Mouse (Mus musculus): ENCODE data around the gene Cacna1b. TPM values are rescaled to one million over a fixed set of nuclear protein-coding genes. Genes with fewer than 3 reads are reported as not detected.

Cacna1b gene
- polyA plus RNA-seq, 1 experiment, result 3.8 TPM

DNA sequence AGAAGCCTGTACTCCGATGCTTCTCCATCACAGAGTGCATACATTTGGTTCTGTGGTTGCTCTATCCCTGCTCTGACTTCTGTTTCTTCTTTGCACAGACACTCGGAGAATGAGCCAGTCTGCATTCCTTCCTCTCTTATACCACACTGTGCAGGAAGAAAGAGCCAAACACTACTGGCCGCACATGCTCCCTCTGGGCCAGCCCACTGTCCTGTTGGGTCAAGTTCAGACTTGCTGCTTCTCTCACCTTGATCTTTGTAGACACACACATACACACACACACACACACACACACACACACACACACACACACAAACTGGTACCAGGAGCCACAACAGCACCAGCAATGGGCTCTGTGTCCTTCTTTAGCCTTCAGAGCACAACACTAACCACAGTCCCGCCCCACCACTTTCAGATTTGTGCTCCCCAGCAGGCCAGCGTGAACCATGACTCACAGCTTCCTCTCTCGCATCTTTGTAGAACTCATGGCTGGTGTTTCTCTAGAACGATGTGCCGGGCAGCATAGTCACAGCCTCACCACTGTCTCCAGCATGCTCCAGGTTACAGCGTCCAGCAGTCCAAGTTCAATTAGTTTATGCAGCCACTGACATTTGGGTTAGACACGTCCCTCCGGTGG lies 13.1 kb upstream of the Cacna1b start:
- no peak for DNase-seq
- Histone ChIP-seq H3K4me1 (ENCODE audit: control insufficient read depth, insufficient read depth, low read length) (no peaks in the 10 kb centered on the region), H3K4me3 (replicated peaks; ENCODE audit: extremely low read depth, low read depth, low read length) (no peak overlapping the region)
- 56% methylated on average over 11 of the region's 11 CpGs for WGBS
- no peak for TF ChIP-seq CTCF (IDR thresholded peaks at IDR 0.05; ENCODE audit: insufficient read depth, low read length)
- no peak for TF ChIP-seq POLR2A (IDR thresholded peaks at IDR 0.05; ENCODE audit: borderline replicate concordance, extremely low read depth, low read depth, low read length)

DNA sequence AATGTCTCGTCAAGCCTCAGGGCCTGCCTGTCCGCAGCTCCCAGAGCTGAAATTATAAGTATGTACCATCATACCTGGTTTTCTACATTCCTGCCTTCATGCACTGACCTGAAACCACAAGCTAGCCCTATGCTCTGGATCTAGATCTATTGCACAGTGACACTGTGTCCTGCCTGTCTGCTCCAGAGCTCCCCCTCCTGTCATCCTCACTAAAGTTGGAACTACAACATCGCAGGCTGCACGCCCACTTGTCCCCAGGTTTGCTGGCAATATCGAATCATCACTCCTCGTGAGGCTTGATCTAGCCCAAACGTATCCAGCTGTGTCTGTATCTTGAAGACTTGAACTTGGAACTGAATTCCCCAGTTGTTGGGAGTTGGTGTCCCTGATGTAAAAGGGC lies 11.9 kb upstream of the Cacna1b start:
- TF ChIP-seq POLR2A (IDR thresholded peaks at IDR 0.05; ENCODE audit: borderline replicate concordance, extremely low read depth, low read depth, low read length) (no peak), CTCF (IDR thresholded peaks at IDR 0.05; ENCODE audit: insufficient read depth, low read length) (no peak)
- Histone ChIP-seq H3K4me1 (ENCODE audit: control insufficient read depth, insufficient read depth, low read length) (no peaks in the 10 kb centered on the region), H3K4me3 (replicated peaks; ENCODE audit: extremely low read depth, low read depth, low read length) (no peak overlapping the region)
- DNase-seq, result no peak
- 70% methylated on average over 7 of the region's 7 CpGs for WGBS

DNA sequence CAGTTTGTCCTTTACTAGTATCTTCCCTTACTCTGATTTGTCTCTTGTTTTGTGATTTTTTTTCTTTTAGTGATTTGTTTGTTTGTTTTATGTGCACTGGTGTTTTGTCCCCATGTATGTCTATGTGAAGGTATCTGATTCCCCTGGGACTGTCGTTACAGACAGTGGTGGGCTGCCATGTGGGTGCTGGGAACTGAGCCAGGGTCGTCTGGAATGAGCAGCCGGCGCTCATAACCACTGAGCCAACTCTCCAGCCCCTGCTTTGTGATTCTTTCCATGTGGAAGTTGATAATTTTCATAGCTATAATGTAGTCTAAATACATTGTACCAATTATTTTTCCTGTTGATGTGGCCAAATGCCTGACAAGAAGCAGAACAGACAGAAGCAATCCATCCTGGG lies 7.9 kb upstream of the Cacna1b start:
- TF ChIP-seq CTCF (IDR thresholded peaks at IDR 0.05; ENCODE audit: insufficient read depth, low read length) (no peak), POLR2A (IDR thresholded peaks at IDR 0.05; ENCODE audit: borderline replicate concordance, extremely low read depth, low read depth, low read length) (no peak)
- no peak for DNase-seq
- 53% methylated on average over 4 of the region's 4 CpGs for WGBS
- Histone ChIP-seq H3K4me1 (ENCODE audit: control insufficient read depth, insufficient read depth, low read length) (no peaks in the 10 kb centered on the region), H3K4me3 (replicated peaks; ENCODE audit: extremely low read depth, low read depth, low read length) (no peak overlapping the region)

DNA sequence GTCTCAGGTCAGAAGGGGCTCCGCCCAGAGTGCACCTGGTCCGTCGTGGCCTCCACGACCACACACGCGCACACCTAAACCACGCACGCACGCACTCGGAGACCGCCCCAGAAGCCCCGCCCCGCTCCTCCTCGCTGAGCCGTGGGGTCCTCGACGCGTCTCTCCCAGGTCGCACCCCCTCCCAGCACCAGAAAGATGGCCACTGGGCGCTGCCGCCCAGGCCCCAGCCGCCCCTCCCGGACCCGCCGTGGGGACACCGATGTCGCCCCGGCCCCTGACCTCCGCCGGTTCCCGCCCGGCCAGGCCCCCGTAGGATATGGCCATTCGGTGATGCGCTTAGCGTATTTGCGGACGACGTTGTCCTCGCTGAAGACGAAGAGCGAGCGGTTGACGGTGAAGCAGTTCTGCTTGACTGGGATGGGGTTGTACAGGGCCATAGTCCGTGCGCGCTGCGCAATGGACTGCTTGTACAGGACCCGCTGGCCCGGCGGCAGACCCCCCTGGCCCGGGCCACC lies 449 bp downstream of the Cacna1b start:
- no peak overlapping the region for H3K4me3 ChIP-seq (replicated peaks; ENCODE audit: extremely low read depth, low read depth, low read length)
- H3K4me1 ChIP-seq (ENCODE audit: control insufficient read depth, insufficient read depth, low read length), result no peaks in the 10 kb centered on the region
- under 1% methylated on average over 52 of the region's 52 CpGs for WGBS
- no peak for TF ChIP-seq CTCF (IDR thresholded peaks at IDR 0.05; ENCODE audit: insufficient read depth, low read length)
- TF ChIP-seq POLR2A (IDR thresholded peaks at IDR 0.05; ENCODE audit: borderline replicate concordance, extremely low read depth, low read depth, low read length), result no peak
- no peak for DNase-seq

DNA sequence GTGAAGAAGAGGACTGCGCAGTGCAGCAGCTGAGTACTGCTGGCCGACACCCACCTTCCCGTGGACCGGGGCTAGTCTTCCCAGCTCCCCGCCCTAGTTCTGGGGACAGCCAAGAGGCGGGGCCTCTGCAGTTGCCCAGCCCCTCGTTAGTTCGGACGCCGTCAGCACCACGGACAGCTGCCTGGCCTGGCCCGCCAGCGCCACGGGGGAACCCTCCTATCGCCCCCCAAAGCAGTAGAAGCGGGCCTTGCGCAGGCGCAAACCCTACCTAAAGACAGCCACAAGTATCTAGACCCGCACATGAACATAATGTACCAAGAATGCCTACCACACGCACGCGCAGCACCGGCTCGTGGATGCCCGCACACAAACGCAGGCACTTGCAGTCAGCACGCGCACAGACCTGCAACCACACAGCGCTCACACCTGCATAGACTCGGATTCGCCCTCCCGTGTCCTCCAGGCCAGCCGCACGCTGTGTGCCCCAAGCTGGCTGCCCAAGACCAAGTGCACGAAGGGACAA lies 968 bp downstream of the Cacna1b start:
- no peaks in the 10 kb centered on the region for H3K4me1 ChIP-seq (ENCODE audit: control insufficient read depth, insufficient read depth, low read length)
- H3K4me3 ChIP-seq (replicated peaks; ENCODE audit: extremely low read depth, low read depth, low read length), result no peak overlapping the region
- TF ChIP-seq CTCF (IDR thresholded peaks at IDR 0.05; ENCODE audit: insufficient read depth, low read length) (no peak), POLR2A (IDR thresholded peaks at IDR 0.05; ENCODE audit: borderline replicate concordance, extremely low read depth, low read depth, low read length) (no peak)
- 1% methylated on average over 35 of the region's 35 CpGs for WGBS
- DNase-seq, result peak; percentile 9

DNA sequence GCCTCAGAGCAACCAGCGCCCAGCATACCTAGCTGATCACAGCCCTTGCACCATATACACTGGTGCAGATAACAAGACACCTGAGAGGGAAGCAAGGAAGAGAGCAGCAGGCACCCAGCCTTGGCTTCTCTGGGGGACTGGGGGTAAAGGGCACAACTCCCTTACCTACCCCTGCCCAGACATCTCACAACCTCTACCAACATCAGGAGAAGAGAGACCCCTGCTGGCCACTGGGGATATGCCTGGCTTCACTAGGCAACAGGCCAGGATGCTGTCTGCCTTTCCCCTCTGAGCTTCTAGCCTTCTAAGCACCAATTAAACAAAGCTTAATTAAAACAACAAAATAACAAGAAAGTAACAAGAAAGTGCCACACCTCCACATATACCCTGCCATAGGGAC lies 7.7 kb downstream of the Cacna1b start:
- TF ChIP-seq POLR2A (IDR thresholded peaks at IDR 0.05; ENCODE audit: borderline replicate concordance, extremely low read depth, low read depth, low read length) (no peak), CTCF (IDR thresholded peaks at IDR 0.05; ENCODE audit: insufficient read depth, low read length) (peak; percentile 68)
- WGBS, result 100% methylated on average over 1 of the region's 1 CpGs
- DNase-seq, result peak; percentile 49
- Histone ChIP-seq H3K4me3 (replicated peaks; ENCODE audit: extremely low read depth, low read depth, low read length) (no peak overlapping the region), H3K4me1 (ENCODE audit: control insufficient read depth, insufficient read depth, low read length) (no peaks in the 10 kb centered on the region)

DNA sequence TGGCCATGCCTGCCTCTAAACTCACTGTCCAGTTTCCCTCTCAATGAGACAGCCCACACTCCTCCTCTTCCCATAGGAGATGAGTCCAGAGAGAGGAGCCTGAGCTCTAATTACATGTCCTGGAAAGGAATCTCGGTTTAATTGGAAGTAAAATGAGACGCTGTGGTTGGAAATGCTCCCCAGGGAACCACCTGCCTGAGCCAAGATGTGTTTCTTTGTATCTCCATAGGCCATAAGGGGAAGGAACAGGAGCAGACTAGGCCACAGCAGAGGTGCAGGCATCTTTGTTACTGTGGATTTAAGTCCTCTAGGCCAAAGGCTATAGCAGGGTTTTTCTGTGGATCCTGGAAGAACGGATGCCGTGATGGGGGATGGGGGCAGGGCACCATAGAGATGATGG lies 10.4 kb downstream of the Cacna1b start:
- DNase-seq, result no peak
- TF ChIP-seq POLR2A (IDR thresholded peaks at IDR 0.05; ENCODE audit: borderline replicate concordance, extremely low read depth, low read depth, low read length), result no peak
- no peak for TF ChIP-seq CTCF (IDR thresholded peaks at IDR 0.05; ENCODE audit: insufficient read depth, low read length)
- no peaks in the 10 kb centered on the region for H3K4me1 ChIP-seq (ENCODE audit: control insufficient read depth, insufficient read depth, low read length)
- no peak overlapping the region for H3K4me3 ChIP-seq (replicated peaks; ENCODE audit: extremely low read depth, low read depth, low read length)
- WGBS, result 72% methylated on average over 4 of the region's 4 CpGs

DNA sequence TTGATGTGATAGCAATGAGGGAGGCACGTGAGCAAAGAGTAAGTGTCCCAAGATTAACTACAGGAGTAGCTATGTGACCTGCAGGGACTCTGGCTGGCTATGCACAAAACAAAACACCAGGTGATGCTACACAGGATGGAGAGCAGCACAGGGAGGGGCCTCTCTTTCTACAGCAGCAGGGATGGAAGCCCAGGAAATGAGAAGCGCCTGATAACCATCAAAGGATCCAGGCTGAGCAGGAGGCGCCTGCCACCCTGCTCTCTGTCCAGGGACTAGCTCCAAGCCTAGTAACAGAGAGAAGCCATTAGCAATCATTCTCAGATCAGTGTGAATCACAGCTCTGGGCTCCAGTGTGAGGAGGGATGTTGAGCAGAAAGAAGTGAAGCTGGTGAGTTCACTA lies 12.9 kb downstream of the Cacna1b start:
- Histone ChIP-seq H3K4me1 (ENCODE audit: control insufficient read depth, insufficient read depth, low read length) (no peaks in the 10 kb centered on the region), H3K4me3 (replicated peaks; ENCODE audit: extremely low read depth, low read depth, low read length) (no peak overlapping the region)
- DNase-seq, result no peak
- no peak for TF ChIP-seq POLR2A (IDR thresholded peaks at IDR 0.05; ENCODE audit: borderline replicate concordance, extremely low read depth, low read depth, low read length)
- no peak for TF ChIP-seq CTCF (IDR thresholded peaks at IDR 0.05; ENCODE audit: insufficient read depth, low read length)
- WGBS, result 42% methylated on average over 3 of the region's 3 CpGs

DNA sequence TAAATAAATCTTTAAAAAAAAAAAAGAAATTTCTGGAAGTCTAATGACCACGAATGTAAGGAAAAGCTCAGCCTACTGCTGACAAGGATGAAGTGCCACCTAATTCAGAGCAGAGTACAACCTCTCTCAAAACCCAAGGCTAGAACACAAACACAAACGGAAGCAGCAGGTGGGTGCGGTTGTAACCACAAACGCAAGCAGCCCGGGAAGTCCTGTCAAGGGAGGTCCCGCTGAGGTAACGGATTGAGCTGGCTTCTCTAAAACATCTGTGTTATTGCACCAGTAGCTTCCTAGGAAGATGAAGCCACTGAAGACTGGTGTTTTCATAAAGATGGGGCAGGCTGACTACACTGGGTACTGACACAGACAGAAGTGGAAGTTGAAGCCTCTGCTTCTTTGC lies 15.1 kb downstream of the Cacna1b start:
- H3K4me1 ChIP-seq (ENCODE audit: control insufficient read depth, insufficient read depth, low read length), result no peaks in the 10 kb centered on the region
- no peak for TF ChIP-seq POLR2A (IDR thresholded peaks at IDR 0.05; ENCODE audit: borderline replicate concordance, extremely low read depth, low read depth, low read length)
- no peak for TF ChIP-seq CTCF (IDR thresholded peaks at IDR 0.05; ENCODE audit: insufficient read depth, low read length)
- DNase-seq, result no peak
- 42% methylated on average over 7 of the region's 7 CpGs for WGBS
- no peak overlapping the region for H3K4me3 ChIP-seq (replicated peaks; ENCODE audit: extremely low read depth, low read depth, low read length)

DNA sequence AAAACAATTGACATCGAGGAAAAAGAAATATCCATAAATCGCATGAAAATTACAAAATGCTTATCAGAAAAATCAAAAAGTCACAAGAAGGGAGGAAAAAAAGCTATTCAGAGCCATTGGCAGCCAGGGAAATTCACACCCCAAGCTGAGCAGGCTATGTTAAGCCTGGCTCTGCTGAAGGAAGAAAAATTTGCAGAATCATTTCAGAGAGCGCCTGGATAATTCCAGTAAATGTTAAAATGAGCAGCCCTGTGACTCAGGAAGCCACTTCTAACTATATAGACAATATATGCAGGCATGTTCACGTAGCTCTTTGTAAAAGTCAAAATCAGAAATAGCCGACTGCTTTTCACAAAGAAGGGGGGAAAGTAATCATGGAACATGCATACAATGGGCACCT lies 23.3 kb downstream of the Cacna1b start:
- no peak for DNase-seq

More for the DNA sequence above, 23.3 kb downstream of the Cacna1b start:
- no peak for TF ChIP-seq POLR2A (IDR thresholded peaks at IDR 0.05; ENCODE audit: borderline replicate concordance, extremely low read depth, low read depth, low read length)
- TF ChIP-seq CTCF (IDR thresholded peaks at IDR 0.05; ENCODE audit: insufficient read depth, low read length), result no peak
- H3K4me3 ChIP-seq (replicated peaks; ENCODE audit: extremely low read depth, low read depth, low read length), result no peak overlapping the region
- 82% methylated on average over 5 of the region's 5 CpGs for WGBS
- no peaks in the 10 kb centered on the region for H3K4me1 ChIP-seq (ENCODE audit: control insufficient read depth, insufficient read depth, low read length)
